Mouse (Mus musculus): ENCODE results near the gene Bmi1. TPM values are rescaled to one million over a fixed set of nuclear protein-coding genes. Genes with fewer than 3 reads are reported as not detected.

Bmi1 gene
- polyA plus RNA-seq, 1 experiment: 34.7 TPM

DNA sequence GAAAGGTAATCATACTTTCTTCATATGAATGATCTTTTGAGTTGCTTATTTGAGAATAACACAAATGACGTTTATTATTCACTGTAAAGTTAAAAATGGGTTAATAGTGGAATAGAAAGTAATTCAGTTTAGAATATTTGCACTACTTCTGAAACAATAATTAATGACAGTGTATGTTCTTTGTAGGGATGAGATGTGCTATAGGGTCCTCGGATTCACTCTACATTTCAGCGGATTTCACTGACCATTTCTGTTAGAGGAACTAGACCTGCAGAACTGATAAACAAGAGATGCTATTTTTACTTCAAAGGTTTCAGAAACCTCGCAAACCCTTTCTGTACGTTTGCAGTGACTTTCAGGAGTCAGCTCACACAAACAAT is 16.7 kb downstream of the Bmi1 start:
- no peak overlapping the region for H3K27ac ChIP-seq (ENCODE audit: insufficient read depth, low read length)
- H3K4me1 ChIP-seq (ENCODE audit: control insufficient read depth, insufficient read depth, low read length): no peaks in the 10 kb centered on the region; the same call in 1 of the 2 replicates
- H3K4me3 ChIP-seq (ENCODE audit: insufficient read depth, low read length): peak overlapping the region; percentile 51; the same call in 1 of the 2 replicates
- TF ChIP-seq POLR2A (IDR thresholded peaks at IDR 0.05; ENCODE audit: extremely low read depth, insufficient read depth, low read length) (no peak), CTCF (IDR thresholded peaks at IDR 0.05; ENCODE audit: extremely low read depth, insufficient read depth, low read length) (no peak)

DNA sequence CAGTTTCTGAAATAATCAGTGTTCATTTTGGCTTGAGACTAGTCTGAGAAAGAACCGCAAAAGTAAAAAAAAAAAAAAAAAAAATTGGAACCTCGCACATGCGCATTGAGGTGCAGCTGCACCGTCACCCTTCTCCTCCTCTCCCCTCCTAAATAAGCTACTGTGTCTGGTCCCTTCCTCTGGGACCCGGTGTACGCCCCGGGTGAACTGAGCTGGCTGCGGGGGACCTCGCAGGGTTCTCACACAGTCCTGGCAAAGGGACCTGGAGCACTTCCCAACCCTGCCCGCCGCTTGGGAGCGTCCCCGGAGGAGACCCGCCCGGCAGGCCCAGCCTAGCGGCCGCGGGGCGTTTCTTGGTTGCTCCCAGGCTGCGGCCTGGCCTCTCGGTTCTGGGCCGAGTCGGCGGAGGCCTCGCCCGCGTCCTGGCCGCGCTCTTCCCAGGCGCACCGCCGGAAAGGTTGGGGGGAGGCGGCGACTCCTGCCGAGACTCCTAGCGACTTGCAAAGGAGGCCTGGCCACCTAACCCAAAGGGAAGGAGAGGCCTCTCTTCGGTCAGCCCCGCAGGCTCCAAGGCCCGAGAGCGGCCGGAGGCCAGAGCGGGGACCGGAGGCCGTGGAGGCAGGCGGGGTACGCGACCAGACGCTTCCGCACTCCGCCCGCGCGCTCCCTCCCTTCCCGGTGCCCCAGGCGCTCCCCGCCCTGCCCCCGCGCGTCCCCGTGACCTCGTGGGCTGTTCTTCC is 17.2 kb downstream of the Bmi1 start, which contains the start of gene Spag6:
Spag6 (plus strand) TSS at position 162 of the 740 bp plus-strand sequence.
- TF ChIP-seq POLR2A (IDR thresholded peaks at IDR 0.05; ENCODE audit: extremely low read depth, insufficient read depth, low read length) (peak; percentile 84), CTCF (IDR thresholded peaks at IDR 0.05; ENCODE audit: extremely low read depth, insufficient read depth, low read length) (no peak)
- H3K4me3 ChIP-seq (ENCODE audit: insufficient read depth, low read length): peak within 1 kb of the TSS; percentile 51
- H3K27ac ChIP-seq (ENCODE audit: insufficient read depth, low read length): peak within 1 kb of the TSS; percentile 96
- no peaks in the 10 kb centered on the region; the same call in 1 of the 2 replicates for H3K4me1 ChIP-seq (ENCODE audit: control insufficient read depth, insufficient read depth, low read length)

DNA sequence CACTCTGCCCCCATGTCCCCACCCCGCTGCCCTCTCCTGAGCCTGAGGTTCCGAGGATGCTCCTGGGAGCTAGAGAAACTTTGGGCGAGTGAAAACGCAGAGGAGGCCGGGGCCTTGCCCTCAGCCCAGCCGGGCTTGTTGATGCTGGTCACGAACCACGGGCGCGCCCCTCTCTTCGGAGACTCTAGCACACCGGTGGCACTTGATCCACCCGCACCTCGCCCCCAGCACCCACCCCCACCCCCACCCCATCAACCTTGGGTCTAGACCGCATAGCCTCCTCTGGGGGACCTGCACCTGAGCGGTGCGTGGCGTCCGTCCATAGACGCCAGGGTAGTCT is 17.8 kb downstream of the Bmi1 start:
- Histone ChIP-seq H3K27ac (ENCODE audit: insufficient read depth, low read length) (no peak overlapping the region), H3K4me3 (ENCODE audit: insufficient read depth, low read length) (peak overlapping the region; percentile 51), H3K4me1 (ENCODE audit: control insufficient read depth, insufficient read depth, low read length) (no peaks in the 10 kb centered on the region)
- no peak for TF ChIP-seq POLR2A (IDR thresholded peaks at IDR 0.05; ENCODE audit: extremely low read depth, insufficient read depth, low read length)
- no peak for TF ChIP-seq CTCF (IDR thresholded peaks at IDR 0.05; ENCODE audit: extremely low read depth, insufficient read depth, low read length)

DNA sequence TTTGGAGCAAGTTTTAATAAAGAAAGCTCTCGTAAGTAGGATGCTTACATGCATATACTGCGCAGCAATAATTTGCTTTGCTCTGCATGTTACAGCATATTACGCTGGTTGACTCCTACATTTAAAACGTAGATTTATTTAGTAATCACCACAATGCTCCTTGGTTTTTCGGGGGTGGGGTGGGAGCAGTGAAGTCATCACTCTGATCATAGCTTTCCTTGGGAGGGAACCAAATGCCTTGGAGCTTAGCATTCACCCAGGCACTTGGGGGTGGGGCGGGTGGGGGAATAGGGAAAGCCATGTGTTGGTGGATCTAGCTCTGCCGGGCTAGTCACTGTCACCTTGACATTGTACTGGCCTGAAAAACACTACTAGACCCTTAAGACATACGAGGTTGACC is 18.3 kb downstream of the Bmi1 start:
- Histone ChIP-seq H3K4me3 (ENCODE audit: insufficient read depth, low read length) (peak overlapping the region; percentile 51; the same call in 1 of the 2 replicates), H3K4me1 (ENCODE audit: control insufficient read depth, insufficient read depth, low read length) (no peaks in the 10 kb centered on the region), H3K27ac (ENCODE audit: insufficient read depth, low read length) (no peak overlapping the region)
- TF ChIP-seq POLR2A (IDR thresholded peaks at IDR 0.05; ENCODE audit: extremely low read depth, insufficient read depth, low read length): no peak

DNA sequence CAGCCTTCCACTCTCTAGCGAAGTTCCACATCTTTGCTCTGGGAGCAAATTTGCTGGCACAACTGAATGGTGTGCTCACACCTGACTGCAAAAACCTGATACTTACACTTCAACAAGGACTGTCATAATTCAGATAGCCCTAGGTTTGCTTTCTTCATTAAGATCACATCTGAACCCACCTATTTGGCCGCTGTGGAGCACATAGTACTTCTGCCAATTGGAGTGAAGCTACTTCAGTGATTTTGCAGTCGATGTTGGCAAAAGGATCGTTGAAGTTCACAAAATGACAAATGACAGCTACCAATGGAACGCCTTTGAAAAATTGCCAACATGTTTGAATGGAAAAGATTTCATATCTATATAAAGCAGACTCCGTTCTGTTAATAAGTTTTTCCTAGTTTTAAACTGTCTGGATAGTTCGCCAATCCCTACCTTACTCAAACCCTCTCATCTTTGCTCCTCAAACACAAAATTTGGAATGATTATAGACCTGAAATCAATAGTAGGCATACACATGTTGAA is 18.9 kb downstream of the Bmi1 start:
- no peak overlapping the region for H3K4me3 ChIP-seq (ENCODE audit: insufficient read depth, low read length)
- no peaks in the 10 kb centered on the region for H3K4me1 ChIP-seq (ENCODE audit: control insufficient read depth, insufficient read depth, low read length)
- no peak for TF ChIP-seq CTCF (IDR thresholded peaks at IDR 0.05; ENCODE audit: extremely low read depth, insufficient read depth, low read length)
- TF ChIP-seq POLR2A (IDR thresholded peaks at IDR 0.05; ENCODE audit: extremely low read depth, insufficient read depth, low read length): no peak
- H3K27ac ChIP-seq (ENCODE audit: insufficient read depth, low read length): no peak overlapping the region

DNA sequence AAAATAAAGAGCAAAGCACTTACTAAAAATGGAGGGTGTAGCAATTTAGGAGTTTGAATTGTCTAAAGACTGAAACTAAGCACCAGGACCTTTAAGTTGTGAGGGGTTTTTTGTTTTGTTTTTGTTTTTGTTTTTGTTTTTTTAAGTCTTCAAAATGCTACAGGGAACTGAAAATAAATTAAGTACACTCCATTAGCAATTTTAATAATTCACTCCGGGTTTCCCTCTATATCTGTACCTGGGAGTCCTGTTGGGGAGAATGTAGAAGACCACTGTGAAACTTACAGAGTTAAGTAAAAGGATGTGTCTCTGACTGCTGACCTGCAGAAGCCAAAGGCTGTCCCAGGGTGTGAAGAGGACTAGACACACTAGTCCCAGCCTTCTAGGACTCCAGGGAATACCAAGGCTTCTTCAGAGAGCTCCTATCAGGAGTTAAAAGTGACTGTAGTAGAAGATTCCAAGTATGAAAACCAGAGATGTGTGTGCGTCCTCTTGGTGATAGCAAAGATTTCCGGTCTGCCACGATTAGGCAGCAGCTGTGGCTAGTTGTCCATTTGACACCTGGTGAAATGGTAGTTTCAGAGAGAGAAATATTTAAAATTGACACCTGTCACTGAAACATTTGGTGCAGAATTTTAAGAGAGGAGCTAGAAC is 20.9 kb downstream of the Bmi1 start:
- TF ChIP-seq CTCF (IDR thresholded peaks at IDR 0.05; ENCODE audit: extremely low read depth, insufficient read depth, low read length): no peak
- no peak for TF ChIP-seq POLR2A (IDR thresholded peaks at IDR 0.05; ENCODE audit: extremely low read depth, insufficient read depth, low read length)
- H3K27ac ChIP-seq (ENCODE audit: insufficient read depth, low read length): no peak overlapping the region
- H3K4me1 ChIP-seq (ENCODE audit: control insufficient read depth, insufficient read depth, low read length): no peaks in the 10 kb centered on the region
- no peak overlapping the region for H3K4me3 ChIP-seq (ENCODE audit: insufficient read depth, low read length)

DNA sequence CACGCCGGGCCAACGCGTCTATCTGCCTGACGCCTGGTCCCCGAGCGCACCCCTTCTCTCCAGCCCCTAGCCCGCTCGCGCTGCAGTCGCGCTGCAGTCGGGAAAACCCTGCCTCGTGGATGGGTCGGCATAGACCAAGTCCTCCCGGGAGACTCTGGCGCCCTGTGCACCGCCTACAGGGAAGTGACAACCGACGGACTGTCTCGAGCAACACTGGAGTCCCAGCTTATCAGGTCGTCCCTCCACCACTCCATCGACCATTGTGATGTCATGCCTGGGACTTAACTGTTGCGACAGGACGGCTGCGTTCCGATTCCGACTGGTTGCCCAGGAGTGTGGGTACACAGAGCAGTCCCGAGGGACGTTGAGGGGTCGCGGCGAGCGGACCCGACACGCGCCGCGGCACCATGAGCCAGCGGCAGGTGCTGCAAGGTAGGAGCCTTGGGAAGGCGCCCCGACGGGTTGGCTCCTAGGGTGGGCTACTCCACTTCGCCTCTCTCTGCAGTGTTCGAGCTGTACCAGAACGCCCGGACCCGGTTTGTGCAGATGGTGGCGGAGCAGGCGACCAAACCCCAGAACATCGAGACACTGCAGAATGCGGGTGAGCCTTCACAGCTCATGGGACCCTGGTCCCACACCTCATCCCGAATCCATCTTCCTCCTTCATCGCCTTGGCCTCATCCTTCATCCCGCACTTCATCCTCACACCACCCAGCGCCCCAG is 22.0 kb downstream of the Bmi1 start:
- Histone ChIP-seq H3K4me3 (ENCODE audit: insufficient read depth, low read length) (0 out of 2 replicates have a peak overlapping the region, but pooled peaks have one; percentile 10), H3K4me1 (ENCODE audit: control insufficient read depth, insufficient read depth, low read length) (no peaks in the 10 kb centered on the region), H3K27ac (ENCODE audit: insufficient read depth, low read length) (no peak overlapping the region)
- TF ChIP-seq CTCF (IDR thresholded peaks at IDR 0.05; ENCODE audit: extremely low read depth, insufficient read depth, low read length) (no peak), POLR2A (IDR thresholded peaks at IDR 0.05; ENCODE audit: extremely low read depth, insufficient read depth, low read length) (no peak)

DNA sequence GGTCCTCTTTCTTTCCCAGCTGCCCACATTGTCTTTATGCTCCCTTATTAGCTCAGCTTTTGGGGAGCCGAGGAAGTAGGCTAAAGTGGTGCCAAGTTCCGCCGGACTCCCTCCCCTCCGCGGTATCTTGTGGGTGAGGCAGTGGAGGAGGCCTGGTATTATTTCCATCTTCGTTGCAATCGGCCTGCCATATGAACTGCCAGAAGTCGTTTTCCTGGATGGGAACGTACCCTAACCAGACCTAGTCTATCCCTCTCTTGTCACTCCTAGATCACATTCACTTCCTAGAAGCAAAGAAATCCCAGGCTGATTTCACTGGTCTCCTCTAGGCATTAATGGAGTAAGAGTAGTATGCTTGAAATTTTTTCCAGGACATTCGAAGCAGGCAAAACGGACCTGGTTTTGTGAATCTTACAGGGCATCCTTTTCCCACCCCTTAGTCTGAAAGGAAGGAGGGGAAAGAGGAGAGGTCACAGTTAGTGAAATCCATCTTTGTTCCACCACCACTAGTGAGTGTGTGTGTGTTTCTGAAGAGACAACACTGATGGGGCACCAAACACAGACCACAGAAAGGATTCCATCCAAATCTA is 22.7 kb downstream of the Bmi1 start:
- Histone ChIP-seq H3K4me1 (ENCODE audit: control insufficient read depth, insufficient read depth, low read length) (no peaks in the 10 kb centered on the region), H3K4me3 (ENCODE audit: insufficient read depth, low read length) (no peak overlapping the region), H3K27ac (ENCODE audit: insufficient read depth, low read length) (no peak overlapping the region)
- TF ChIP-seq CTCF (IDR thresholded peaks at IDR 0.05; ENCODE audit: extremely low read depth, insufficient read depth, low read length): no peak
- no peak for TF ChIP-seq POLR2A (IDR thresholded peaks at IDR 0.05; ENCODE audit: extremely low read depth, insufficient read depth, low read length)

DNA sequence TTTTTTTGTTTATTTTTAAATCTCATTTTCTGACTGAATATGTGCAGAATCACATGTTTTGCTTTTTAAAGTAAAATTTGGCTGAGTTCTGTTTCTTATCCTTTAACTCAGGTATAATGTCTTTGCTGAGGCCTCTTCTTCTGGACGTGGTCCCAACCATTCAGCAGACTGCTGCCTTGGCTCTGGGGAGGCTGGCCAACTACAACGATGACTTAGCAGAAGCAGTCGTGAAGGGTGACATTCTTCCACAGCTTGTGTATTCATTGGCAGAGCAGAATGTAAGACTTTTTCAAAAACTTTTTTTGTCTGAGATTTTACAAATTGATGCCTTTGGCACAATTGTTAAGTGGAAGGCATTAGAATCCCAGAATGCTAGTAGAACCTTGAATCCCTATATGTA is 33.5 kb downstream of the Bmi1 start:
- Histone ChIP-seq H3K4me3 (ENCODE audit: insufficient read depth, low read length) (no peak overlapping the region), H3K4me1 (ENCODE audit: control insufficient read depth, insufficient read depth, low read length) (no peaks in the 10 kb centered on the region), H3K27ac (ENCODE audit: insufficient read depth, low read length) (no peak overlapping the region)
- TF ChIP-seq POLR2A (IDR thresholded peaks at IDR 0.05; ENCODE audit: extremely low read depth, insufficient read depth, low read length) (no peak), CTCF (IDR thresholded peaks at IDR 0.05; ENCODE audit: extremely low read depth, insufficient read depth, low read length) (no peak)

All from cortical plate, adult 2 months (tissue).